Mouse (Mus musculus) kidney, embryonic 14.5 days (tissue): ENCODE results near the gene Wfdc6b. TPM values are rescaled to one million over a fixed set of nuclear protein-coding genes. Genes with fewer than 3 reads are reported as not detected.

Experiments used
- ATAC-seq: fragments of 200-750 bp; cut with Nextera tagmentation; 2 replicates; pipeline ENCODE4 v1.8.0; 2017; ENCODE audit warnings: moderate number of reproducible peaks, mild to moderate bottlenecking, moderate TSS enrichment, moderate library complexity; ENCODE audit not compliant: low FRiP score, low TSS enrichment
- H3K27ac ChIP-seq: fragments of 300-500 bp; sonication (generic); 2 replicates; pipeline ENCODE4 v1.5.1; 2014; ENCODE audit warnings: low read depth, mild to moderate bottlenecking, low read length, moderate library complexity, mixed read lengths
- H3K27me3 ChIP-seq: fragments of 300-500 bp; sonication (generic); 2 replicates; pipeline ENCODE4 v1.6.1; 2014; ENCODE audit warnings: mild to moderate bottlenecking, low read length; ENCODE audit not compliant: control insufficient read depth, insufficient read depth
- H3K36me3 ChIP-seq: fragments of 300-500 bp; sonication (generic); 2 replicates; pipeline ENCODE4 v1.6.1; 2014; ENCODE audit warnings: low read length, mixed read lengths; ENCODE audit not compliant: control insufficient read depth, insufficient read depth
- H3K4me1 ChIP-seq: fragments of 300-500 bp; sonication (generic); 2 replicates; pipeline ENCODE4 v1.6.1; 2014; ENCODE audit warnings: low read length, mixed read lengths; ENCODE audit not compliant: control insufficient read depth, insufficient read depth
- H3K4me2 ChIP-seq: fragments of 300-500 bp; sonication (generic); replicated peaks from 2 replicates; pipeline ENCODE4 v1.6.1; 2014; ENCODE audit warnings: low read depth, mild to moderate bottlenecking, low read length
- H3K4me3 ChIP-seq: fragments of 300-500 bp; sonication (generic); 2 replicates; pipeline ENCODE4 v1.5.1; 2014; ENCODE audit warnings: mild to moderate bottlenecking, low read length
- H3K9ac ChIP-seq: fragments of 300-500 bp; sonication (generic); 2 replicates; pipeline ENCODE4 v1.6.1; 2014; ENCODE audit warnings: low read depth, mild to moderate bottlenecking, low read length, moderate library complexity
- H3K9me3 ChIP-seq: fragments of 300-500 bp; sonication (generic); 2 replicates; pipeline ENCODE4 v1.6.1; 2016; ENCODE audit warnings: low read length; ENCODE audit not compliant: control insufficient read depth
- WGBS: fragments of 180-500 bp; shearing (Covaris S2); extraction: QIAGEN DNeasy Blood & Tissue Kit; methylation state at CpG from one replicate; pipeline ENCODE4 v1.1.7; 2014; 5-methylcytosine and 5-hydroxymethylcytosine counted together
- polyA plus RNA-seq: library from polyadenylated mRNA; unstranded; fragments of >200 nt; fragmentation: Nextera tagmentation; extraction: Ambion mirVana; gene quantifications from 2 replicates; pipeline ENCODE4 v1.2.1, GENCODE M21; 2014

Gene Wfdc6b
- polyA plus RNA-seq, 1 experiment from 2014 or later, result not detected

- 83% methylated on average over 3 of the region's 3 CpGs for WGBS
- Histone ChIP-seq H3K4me2 (no peak overlapping the region), H3K4me3 (no peak overlapping the region), H3K9ac (no peak overlapping the region), H3K36me3 (no peaks in the 10 kb centered on the region), H3K27ac (no peak overlapping the region), H3K4me1 (no peaks in the 10 kb centered on the region), H3K27me3 (no peaks in the 10 kb centered on the region), H3K9me3 (no peaks in the 10 kb centered on the region)
- no peak for ATAC-seq
These were observed 9.8 kb upstream of the Wfdc6b start for GRCm38 (mm10) chr2:164603482-164603881.

- no peak overlapping the region for H3K4me3 ChIP-seq
- no peaks in the 10 kb centered on the region for H3K9me3 ChIP-seq
- no peak overlapping the region for H3K4me2 ChIP-seq
- no peak overlapping the region for H3K9ac ChIP-seq
- no peaks in the 10 kb centered on the region for H3K36me3 ChIP-seq
- no peaks in the 10 kb centered on the region for H3K27me3 ChIP-seq
- H3K4me1 ChIP-seq, result no peaks in the 10 kb centered on the region
- WGBS, result 90% methylated on average over 8 of the region's 8 CpGs
- no peak overlapping the region for H3K27ac ChIP-seq
- ATAC-seq, result no peak
These were observed 8.9 kb upstream of the Wfdc6b start for GRCm38 (mm10) chr2:164604411-164604810.

- H3K27ac ChIP-seq, result no peak overlapping the region
- no peak overlapping the region for H3K4me3 ChIP-seq
- no peak overlapping the region for H3K9ac ChIP-seq
- H3K36me3 ChIP-seq, result no peaks in the 10 kb centered on the region
- H3K4me2 ChIP-seq, result 0 out of 2 replicates have a peak overlapping the region, but pooled peaks have one; percentile 4
- H3K27me3 ChIP-seq, result no peaks in the 10 kb centered on the region
- no peaks in the 10 kb centered on the region for H3K9me3 ChIP-seq
- WGBS, result 43% methylated on average over 6 of the region's 6 CpGs
- no peaks in the 10 kb centered on the region for H3K4me1 ChIP-seq
- ATAC-seq, result no peak
These were observed 4.5 kb upstream of the Wfdc6b start for GRCm38 (mm10) chr2:164608781-164609180.

GRCm38 (mm10) chr2:164615386-164615785, 2.1 kb downstream of the Wfdc6b start:
- H3K36me3 ChIP-seq, result no peaks in the 10 kb centered on the region
- 94% methylated on average over 3 of the region's 3 CpGs for WGBS
- H3K27me3 ChIP-seq, result no peaks in the 10 kb centered on the region
- no peak for ATAC-seq
- H3K4me3 ChIP-seq, result no peak overlapping the region
- H3K9ac ChIP-seq, result no peak overlapping the region
- no peaks in the 10 kb centered on the region for H3K4me1 ChIP-seq
- no peak overlapping the region for H3K27ac ChIP-seq
- H3K9me3 ChIP-seq, result no peaks in the 10 kb centered on the region
- H3K4me2 ChIP-seq, result no peak overlapping the region

GRCm38 (mm10) chr2:164619050-164619449, 5.7 kb downstream of the Wfdc6b start:
- 78% methylated on average over 5 of the region's 5 CpGs for WGBS
- Histone ChIP-seq H3K27ac (no peak overlapping the region), H3K4me3 (no peak overlapping the region), H3K27me3 (no peaks in the 10 kb centered on the region), H3K36me3 (no peaks in the 10 kb centered on the region), H3K4me1 (no peaks in the 10 kb centered on the region), H3K9me3 (no peaks in the 10 kb centered on the region), H3K9ac (no peak overlapping the region), H3K4me2 (no peak overlapping the region)
- ATAC-seq, result no peak

GRCm38 (mm10) chr2:164621775-164622174, 8.5 kb downstream of the Wfdc6b start:
- Histone ChIP-seq H3K4me1 (no peaks in the 10 kb centered on the region), H3K27ac (no peak overlapping the region), H3K36me3 (no peaks in the 10 kb centered on the region), H3K27me3 (no peaks in the 10 kb centered on the region), H3K4me2 (no peak overlapping the region), H3K9me3 (no peaks in the 10 kb centered on the region), H3K9ac (no peak overlapping the region), H3K4me3 (no peak overlapping the region)
- no peak for ATAC-seq
- 90% methylated on average over 4 of the region's 4 CpGs for WGBS

GRCm38 (mm10) chr2:164635266-164635665, 21.9 kb downstream of the Wfdc6b start:
- H3K4me1 ChIP-seq, result no peaks in the 10 kb centered on the region
- H3K9me3 ChIP-seq, result no peaks in the 10 kb centered on the region
- no peak overlapping the region for H3K9ac ChIP-seq
- no peak overlapping the region for H3K4me2 ChIP-seq
- H3K27me3 ChIP-seq, result no peaks in the 10 kb centered on the region
- 78% methylated on average over 9 of the region's 9 CpGs for WGBS
- H3K27ac ChIP-seq, result no peak overlapping the region
- H3K36me3 ChIP-seq, result no peaks in the 10 kb centered on the region
- no peak overlapping the region for H3K4me3 ChIP-seq
- ATAC-seq, result no peak

- 72% methylated on average over 3 of the region's 3 CpGs for whole genome bisulfite sequencing
- Histone ChIP-seq H3K36me3 (no peaks in the 10 kb centered on the region), H3K9me3 (no peaks in the 10 kb centered on the region), H3K4me3 (no peak within 1 kb of the TSS), H3K27ac (no peak within 1 kb of the TSS), H3K27me3 (no peaks in the 10 kb centered on the region), H3K4me2 (no peak within 1 kb of the TSS), H3K9ac (no peak within 1 kb of the TSS), H3K4me1 (no peaks in the 10 kb centered on the region)
- no peak for ATAC-seq
These were observed 25.4 kb downstream of the Wfdc6b start, which contains the start of gene Wfdc16 for GRCm38 (mm10) chr2:164638696-164639095. Gene Wfdc16 (minus strand): TSS chr2:164638796.

- no peaks in the 10 kb centered on the region for H3K36me3 ChIP-seq
- no peak overlapping the region for H3K4me2 ChIP-seq
- no peaks in the 10 kb centered on the region for H3K9me3 ChIP-seq
- H3K27me3 ChIP-seq, result no peaks in the 10 kb centered on the region
- H3K4me3 ChIP-seq, result no peak overlapping the region
- no peak for ATAC-seq
- H3K27ac ChIP-seq, result no peak overlapping the region
- H3K4me1 ChIP-seq, result no peaks in the 10 kb centered on the region
- H3K9ac ChIP-seq, result no peak overlapping the region
- WGBS, result 64% methylated on average over 7 of the region's 7 CpGs
These were observed 27.8 kb downstream of the Wfdc6b start for GRCm38 (mm10) chr2:164641129-164641528.
